Mouse (Mus musculus) lung, embryonic 16.5 days (tissue): ENCODE data around the gene Xpo6. TPM values are rescaled to one million over a fixed set of nuclear protein-coding genes. Genes with fewer than 3 reads are reported as not detected.

Source experiments
- ATAC-seq: fragments of 200-750 bp; cut with Nextera tagmentation; 2 replicates; pipeline ENCODE4 v1.8.0; 2017; ENCODE audit warnings: low read depth, mild to moderate bottlenecking, moderate library complexity
- H3K27ac ChIP-seq: fragments of 300-500 bp; sonication (generic); 2 replicates; pipeline ENCODE4 v1.5.1; 2014; ENCODE audit warnings: mild to moderate bottlenecking, control low read depth, low read length
- H3K27me3 ChIP-seq: fragments of 300-500 bp; sonication (generic); 2 replicates; pipeline ENCODE4 v1.6.1; 2014; ENCODE audit warnings: low read depth, low read length, mixed read lengths; ENCODE audit not compliant: control insufficient read depth, insufficient read depth
- H3K36me3 ChIP-seq: fragments of 300-500 bp; sonication (generic); 2 replicates; pipeline ENCODE4 v1.6.1; 2014; ENCODE audit warnings: low read length; ENCODE audit not compliant: control insufficient read depth, insufficient read depth
- H3K4me1 ChIP-seq: fragments of 300-500 bp; sonication (generic); replicated peaks from 2 replicates; pipeline ENCODE4 v1.6.1; 2014; ENCODE audit warnings: low read length, mixed read lengths; ENCODE audit not compliant: control insufficient read depth, insufficient read depth
- H3K4me2 ChIP-seq: fragments of 300-500 bp; sonication (generic); 2 replicates; pipeline ENCODE4 v1.6.1; 2014; ENCODE audit warnings: low read depth, low read length, control low read depth
- H3K4me3 ChIP-seq: fragments of 300-500 bp; sonication (generic); 2 replicates; pipeline ENCODE4 v1.5.1; 2014; ENCODE audit warnings: mild to moderate bottlenecking, low read length, control low read depth
- H3K9ac ChIP-seq: fragments of 300-500 bp; sonication (generic); 2 replicates; pipeline ENCODE4 v1.6.1; 2014; ENCODE audit warnings: low read length, control low read depth
- H3K9me3 ChIP-seq: fragments of 300-500 bp; sonication (generic); 2 replicates; pipeline ENCODE4 v1.6.1; 2016; ENCODE audit warnings: low read length; ENCODE audit not compliant: control insufficient read depth
- WGBS: fragments of 180-500 bp; shearing (Covaris S2); extraction: QIAGEN DNeasy Blood & Tissue Kit; methylation state at CpG from one replicate; pipeline ENCODE4 v1.1.7; 2014; 5-methylcytosine and 5-hydroxymethylcytosine counted together
- polyA plus RNA-seq: library from polyadenylated mRNA; unstranded; fragments of >200 nt; fragmentation: Nextera tagmentation; extraction: Ambion mirVana; gene quantifications from 2 replicates; pipeline ENCODE4 v1.2.1, GENCODE M21; 2015

The Xpo6 gene
- polyA plus RNA-seq, 1 experiment from 2014 or later: 32.3 TPM

DNA sequence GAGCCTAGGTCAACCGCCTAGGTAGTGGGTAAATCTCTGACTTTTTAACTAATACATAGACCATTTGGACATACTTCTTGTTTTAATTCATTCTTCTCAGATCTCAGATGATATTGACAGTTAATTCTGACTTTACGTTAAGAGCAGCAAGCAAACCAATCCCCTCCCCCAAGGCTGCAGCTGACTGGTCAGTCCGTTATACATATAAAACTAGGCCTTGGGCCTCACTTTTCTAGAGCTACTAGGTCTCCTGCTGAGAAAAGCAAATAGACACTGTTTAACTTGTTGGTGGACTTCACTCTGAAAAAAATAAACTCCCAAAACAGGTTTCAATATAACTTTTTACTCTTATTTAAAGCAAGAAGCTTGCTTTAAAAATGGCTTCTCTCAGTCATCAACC is 34.3 kb upstream of the Xpo6 start:
- Histone ChIP-seq H3K9me3 (no peaks in the 10 kb centered on the region), H3K4me3 (no peak overlapping the region), H3K4me2 (no peak overlapping the region), H3K27me3 (no peaks in the 10 kb centered on the region), H3K27ac (no peak overlapping the region), H3K36me3 (no peaks in the 10 kb centered on the region), H3K4me1 (no peaks in the 10 kb centered on the region), H3K9ac (no peak overlapping the region)
- WGBS: 79% methylated on average over 3 of the region's 3 CpGs
- ATAC-seq: no peak

DNA sequence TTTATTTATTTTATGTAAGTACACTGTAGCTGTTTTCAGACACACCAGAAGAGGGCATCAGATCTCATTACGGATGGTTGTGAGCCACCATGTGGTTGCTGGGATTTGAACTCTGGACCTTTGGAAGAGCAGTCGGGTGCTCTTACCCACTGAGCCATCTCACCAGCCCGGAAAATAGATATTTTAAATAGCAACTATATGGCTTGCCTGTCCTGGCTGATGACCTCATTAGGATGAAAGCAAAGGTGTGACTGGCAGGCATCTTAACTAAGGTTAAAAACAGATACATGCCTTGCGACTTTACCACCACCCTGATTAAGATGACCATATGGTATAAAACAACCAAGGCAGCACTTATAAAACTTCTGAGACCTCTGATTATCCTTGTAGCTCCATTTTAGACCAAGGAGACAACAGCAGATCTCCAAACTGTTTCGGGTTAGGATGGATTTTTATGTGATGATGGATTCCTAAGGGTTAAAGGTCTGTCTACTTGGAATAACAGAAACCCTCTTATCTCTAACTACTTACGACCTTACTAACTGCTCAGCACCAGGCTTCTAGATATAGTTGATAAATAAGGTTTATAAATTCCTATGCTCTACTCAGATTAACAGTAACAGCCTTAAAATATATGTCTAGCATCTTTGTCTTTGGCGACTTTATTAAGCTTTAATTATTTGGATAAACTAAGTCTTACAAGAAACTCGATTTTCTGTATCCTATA is 32.2 kb upstream of the Xpo6 start:
- no peak for ATAC-seq
- no peak overlapping the region for H3K4me3 ChIP-seq
- no peaks in the 10 kb centered on the region for H3K27me3 ChIP-seq
- H3K9me3 ChIP-seq: no peaks in the 10 kb centered on the region
- no peak overlapping the region for H3K9ac ChIP-seq
- H3K4me1 ChIP-seq: no peaks in the 10 kb centered on the region
- WGBS: 54% methylated on average over 7 of the region's 8 CpGs
- no peak overlapping the region for H3K27ac ChIP-seq
- H3K36me3 ChIP-seq: no peaks in the 10 kb centered on the region
- no peak overlapping the region for H3K4me2 ChIP-seq

DNA sequence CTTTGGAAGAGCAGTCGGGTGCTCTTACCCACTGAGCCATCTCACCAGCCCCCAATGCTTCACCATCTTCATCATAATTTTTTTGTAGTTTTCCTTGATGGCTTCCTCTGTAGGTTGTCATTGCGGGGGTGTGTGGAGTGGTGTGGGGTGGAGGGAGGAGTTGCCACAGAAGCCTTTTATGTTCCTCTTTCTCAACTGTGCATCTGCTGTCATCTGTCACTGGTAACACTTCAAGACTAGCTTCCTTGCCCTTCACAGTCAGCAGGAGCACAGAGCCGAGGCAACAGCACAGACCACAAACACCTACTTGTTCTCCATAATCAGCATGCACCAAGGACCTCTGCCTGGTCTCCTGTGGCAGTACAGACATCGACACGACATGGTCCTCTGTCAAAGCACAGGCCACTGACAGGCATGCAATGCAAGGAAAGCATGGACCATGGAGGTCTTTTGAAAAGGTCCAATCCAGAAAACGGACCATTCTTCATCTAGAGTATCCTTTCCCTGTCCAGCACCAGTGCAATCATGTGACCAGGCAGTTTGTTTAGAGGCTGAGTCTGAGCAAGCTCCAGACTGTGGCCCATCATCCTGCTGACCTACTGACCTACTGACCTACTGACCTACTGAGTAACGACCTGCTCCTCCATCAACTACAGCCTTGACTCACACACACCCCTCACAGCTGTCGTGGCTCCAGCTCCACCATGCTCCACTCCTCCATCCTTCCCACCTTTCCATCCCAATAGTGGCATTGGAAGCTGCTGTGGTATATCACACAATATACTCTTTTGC is 30.3 kb upstream of the Xpo6 start:
- no peak overlapping the region for H3K4me3 ChIP-seq
- no peaks in the 10 kb centered on the region for H3K4me1 ChIP-seq
- no peaks in the 10 kb centered on the region for H3K9me3 ChIP-seq
- no peak overlapping the region for H3K4me2 ChIP-seq
- H3K27me3 ChIP-seq: no peaks in the 10 kb centered on the region
- no peak overlapping the region for H3K27ac ChIP-seq
- H3K36me3 ChIP-seq: no peaks in the 10 kb centered on the region
- WGBS: 57% methylated on average over 8 of the region's 8 CpGs
- ATAC-seq: no peak
- no peak overlapping the region for H3K9ac ChIP-seq

DNA sequence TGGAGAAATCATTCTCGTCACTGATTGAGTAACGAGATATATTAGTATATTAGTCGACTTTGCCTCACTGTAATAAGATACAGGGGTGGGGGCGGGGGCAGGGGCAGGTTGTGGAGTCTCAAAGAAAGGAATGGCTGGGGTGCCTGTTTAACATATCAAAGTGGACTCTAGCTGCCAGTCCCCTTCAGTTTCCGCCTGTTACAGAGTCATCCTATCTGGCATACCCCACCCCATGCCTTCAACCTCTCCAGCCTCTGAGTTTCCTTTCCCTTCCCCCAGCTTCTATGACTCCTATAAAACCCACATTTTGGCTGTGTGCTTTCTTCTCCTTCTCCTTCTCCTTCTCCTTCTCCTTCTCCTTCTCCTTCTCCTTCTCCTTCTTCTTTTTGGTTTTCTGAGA is 25.8 kb upstream of the Xpo6 start:
- no peak overlapping the region for H3K9ac ChIP-seq
- H3K36me3 ChIP-seq: no peaks in the 10 kb centered on the region
- H3K9me3 ChIP-seq: no peaks in the 10 kb centered on the region
- no peak overlapping the region for H3K27ac ChIP-seq
- H3K4me1 ChIP-seq: no peaks in the 10 kb centered on the region
- ATAC-seq: no peak
- H3K4me2 ChIP-seq: no peak overlapping the region
- H3K4me3 ChIP-seq: no peak overlapping the region
- no peaks in the 10 kb centered on the region for H3K27me3 ChIP-seq
- WGBS: 33% methylated on average over 5 of the region's 5 CpGs

DNA sequence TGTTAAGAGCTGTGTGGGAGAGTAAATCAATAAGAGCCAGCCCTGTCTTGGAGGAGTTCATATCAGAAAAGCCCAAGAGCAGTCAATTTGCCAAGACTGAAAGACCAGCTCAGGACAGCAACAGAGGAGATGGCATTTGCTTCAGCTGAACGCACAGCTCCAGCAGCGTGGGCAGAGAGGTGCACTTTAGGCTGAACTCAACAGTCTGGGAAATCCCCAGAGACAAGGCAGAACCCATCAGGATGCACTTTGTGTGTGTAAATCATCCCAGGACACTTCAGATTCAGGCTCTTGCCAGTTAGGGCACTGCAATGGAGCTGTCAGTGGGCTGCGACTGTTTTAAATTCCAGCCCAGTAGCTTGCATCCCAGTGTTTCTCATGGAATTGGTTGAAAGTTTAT is 22.5 kb upstream of the Xpo6 start:
- H3K36me3 ChIP-seq: no peaks in the 10 kb centered on the region
- no peaks in the 10 kb centered on the region for H3K4me1 ChIP-seq
- no peak overlapping the region for H3K4me3 ChIP-seq
- no peak overlapping the region for H3K9ac ChIP-seq
- H3K27me3 ChIP-seq: no peaks in the 10 kb centered on the region
- H3K9me3 ChIP-seq: no peaks in the 10 kb centered on the region
- no peak overlapping the region for H3K27ac ChIP-seq
- no peak for ATAC-seq
- whole genome bisulfite sequencing: 72% methylated on average over 3 of the region's 3 CpGs
- no peak overlapping the region for H3K4me2 ChIP-seq

DNA sequence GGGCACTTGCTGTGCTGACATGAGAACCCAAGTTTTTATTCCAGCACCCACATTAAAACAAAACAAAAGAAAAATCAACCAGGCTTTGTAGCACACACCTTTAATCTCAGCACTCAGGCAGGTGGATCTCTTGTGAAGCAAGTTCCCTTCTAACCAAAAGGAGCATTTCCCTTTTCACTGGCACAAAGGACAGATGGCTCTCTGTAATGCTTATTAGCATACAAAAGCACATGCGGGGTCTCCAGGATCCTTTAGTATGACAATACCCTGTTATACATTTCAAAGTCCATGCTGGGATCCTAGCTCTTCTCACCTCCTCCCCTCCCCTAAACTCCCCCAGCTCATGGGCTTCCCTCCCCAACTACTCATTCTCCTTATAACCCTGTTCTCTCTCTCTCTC is 20.3 kb upstream of the Xpo6 start:
- Histone ChIP-seq H3K4me3 (no peak overlapping the region), H3K4me2 (no peak overlapping the region), H3K27me3 (no peaks in the 10 kb centered on the region), H3K9me3 (no peaks in the 10 kb centered on the region), H3K36me3 (no peaks in the 10 kb centered on the region), H3K4me1 (no peaks in the 10 kb centered on the region), H3K27ac (no peak overlapping the region), H3K9ac (no peak overlapping the region)
- 15% methylated on average over 1 of the region's 1 CpGs for WGBS
- ATAC-seq: no peak

DNA sequence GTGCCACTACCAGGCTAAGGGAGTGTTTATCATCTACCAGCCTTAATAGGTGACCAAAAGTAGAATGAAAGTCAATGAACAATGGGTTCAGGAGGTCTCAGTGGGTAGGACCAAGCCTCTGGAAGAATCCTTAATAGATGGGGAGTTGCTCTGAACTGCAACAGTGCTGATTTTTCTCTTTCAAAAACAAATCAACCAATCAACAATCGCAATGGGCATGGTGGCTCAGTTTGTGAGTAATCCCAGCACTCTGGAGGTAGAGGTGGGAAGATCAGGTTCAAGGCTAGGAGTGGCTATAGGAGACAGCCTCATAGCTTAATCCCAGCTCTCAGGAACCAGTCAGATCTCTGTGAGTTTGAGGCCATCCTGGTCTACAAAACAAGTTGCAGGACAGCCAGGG is 18.0 kb upstream of the Xpo6 start:
- Histone ChIP-seq H3K4me3 (no peak overlapping the region), H3K4me1 (no peaks in the 10 kb centered on the region), H3K4me2 (no peak overlapping the region), H3K9ac (no peak overlapping the region), H3K27me3 (no peaks in the 10 kb centered on the region), H3K9me3 (no peaks in the 10 kb centered on the region), H3K27ac (no peak overlapping the region), H3K36me3 (no peaks in the 10 kb centered on the region)
- WGBS: 76% methylated on average over 1 of the region's 1 CpGs
- ATAC-seq: no peak

DNA sequence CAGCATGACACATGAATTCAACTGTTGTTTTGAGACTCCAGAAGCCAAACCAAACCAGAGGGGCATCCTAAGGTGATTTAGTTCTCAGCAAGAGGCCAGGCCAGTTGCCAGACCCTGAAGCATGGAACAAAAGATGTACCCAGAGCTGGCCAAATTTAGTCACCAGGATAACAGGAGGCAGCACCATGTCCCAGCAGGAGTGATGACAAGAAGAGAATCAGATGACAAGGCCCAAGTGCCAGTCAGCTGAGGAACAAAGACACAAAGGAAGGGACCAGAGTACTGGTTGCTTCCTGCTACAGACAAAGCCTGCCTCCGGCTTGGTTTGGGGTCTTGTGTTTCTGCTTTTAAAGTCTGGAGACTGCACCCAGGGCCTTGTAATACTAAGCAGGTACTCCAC is 16.6 kb upstream of the Xpo6 start:
- 55% methylated on average over 1 of the region's 1 CpGs for WGBS
- Histone ChIP-seq H3K4me1 (no peaks in the 10 kb centered on the region), H3K27ac (no peak overlapping the region), H3K9ac (no peak overlapping the region), H3K9me3 (no peaks in the 10 kb centered on the region), H3K4me3 (no peak overlapping the region), H3K4me2 (no peak overlapping the region), H3K27me3 (no peaks in the 10 kb centered on the region), H3K36me3 (no peaks in the 10 kb centered on the region)
- no peak for ATAC-seq

DNA sequence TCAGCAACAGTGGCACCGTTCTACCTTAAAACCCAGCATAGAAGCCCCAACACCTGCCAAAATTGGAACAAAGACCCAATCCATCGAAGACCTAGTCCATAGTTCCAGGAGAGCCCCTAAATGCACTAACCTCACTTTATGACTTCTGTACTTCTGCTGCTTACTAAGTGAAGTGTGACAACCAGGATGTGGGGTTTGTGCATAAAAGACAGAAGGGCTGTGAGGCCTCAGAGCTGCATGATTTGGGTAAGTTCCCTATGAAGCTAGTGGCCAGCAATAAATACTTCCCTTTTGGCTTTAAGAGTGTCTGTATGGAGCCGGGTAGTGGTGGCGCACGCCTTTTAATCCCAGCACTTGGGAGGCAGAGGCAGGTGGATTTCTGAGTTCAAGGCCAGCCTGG is 10.6 kb upstream of the Xpo6 start:
- Histone ChIP-seq H3K4me3 (no peak overlapping the region), H3K27ac (no peak overlapping the region), H3K9me3 (no peaks in the 10 kb centered on the region), H3K27me3 (no peaks in the 10 kb centered on the region), H3K4me1 (no peaks in the 10 kb centered on the region), H3K36me3 (no peaks in the 10 kb centered on the region), H3K4me2 (no peak overlapping the region), H3K9ac (no peak overlapping the region)
- WGBS: 86% methylated on average over 5 of the region's 5 CpGs
- no peak for ATAC-seq
